Mouse (Mus musculus) intestine, embryonic 15.5 days (tissue): ENCODE results near the gene Nell1. TPM values are rescaled to one million over a fixed set of nuclear protein-coding genes. Genes with fewer than 3 reads are reported as not detected.

ENCODE experiments used
- ATAC-seq: fragments of 200-750 bp; cut with Nextera tagmentation; 2 replicates; pipeline ENCODE4 v1.8.0; 2017; ENCODE audit warnings: moderate TSS enrichment, moderate library complexity
- H3K27ac ChIP-seq: fragments of 300-500 bp; sonication (generic); 2 replicates; pipeline ENCODE4 v1.5.1; 2015; ENCODE audit warnings: mild to moderate bottlenecking, inconsistent platforms
- H3K27me3 ChIP-seq: fragments of 300-500 bp; sonication (generic); replicated peaks from 2 replicates; pipeline ENCODE4 v1.6.1; 2015; ENCODE audit warnings: inconsistent platforms
- H3K36me3 ChIP-seq: fragments of 300-500 bp; sonication (generic); 2 replicates; pipeline ENCODE4 v1.6.1; 2015; ENCODE audit warnings: inconsistent platforms
- H3K4me1 ChIP-seq: fragments of 300-500 bp; sonication (generic); replicated peaks from 2 replicates; pipeline ENCODE4 v1.6.1; 2015; ENCODE audit warnings: inconsistent platforms
- H3K4me2 ChIP-seq: fragments of 300-500 bp; sonication (generic); replicated peaks from 2 replicates; pipeline ENCODE4 v1.6.1; 2015; ENCODE audit warnings: mild to moderate bottlenecking, inconsistent platforms
- H3K4me3 ChIP-seq: fragments of 300-500 bp; sonication (generic); replicated peaks from 2 replicates; pipeline ENCODE4 v1.5.1; 2015; ENCODE audit warnings: inconsistent platforms
- H3K9ac ChIP-seq: fragments of 300-500 bp; sonication (generic); 2 replicates; pipeline ENCODE4 v1.6.1; 2015; ENCODE audit warnings: inconsistent platforms
- H3K9me3 ChIP-seq: fragments of 300-500 bp; sonication (generic); 2 replicates; pipeline ENCODE4 v1.6.1; 2016; ENCODE audit warnings: inconsistent platforms
- WGBS: fragments of 180-500 bp; shearing (Covaris S2); methylation state at CpG from one replicate; pipeline ENCODE4 v1.1.7; 2015; 5-methylcytosine and 5-hydroxymethylcytosine counted together
- polyA plus RNA-seq: library from polyadenylated mRNA; unstranded; fragments of >200 nt; fragmentation: Nextera tagmentation; extraction: Ambion mirVana; gene quantifications from 2 replicates; pipeline ENCODE4 v1.2.1, GENCODE M21; 2015

The Nell1 gene
- polyA plus RNA-seq, 1 experiment from 2014 or later: 4.0 TPM

- Histone ChIP-seq H3K36me3 (no peaks in the 10 kb centered on the region), H3K9ac (no peak overlapping the region), H3K4me1 (no peaks in the 10 kb centered on the region; the same call in 1 of the 2 replicates), H3K9me3 (no peaks in the 10 kb centered on the region), H3K27me3 (no peaks in the 10 kb centered on the region), H3K4me3 (no peak overlapping the region), H3K4me2 (no peak overlapping the region), H3K27ac (no peak overlapping the region)
- peak; percentile 65 for ATAC-seq
- 28% methylated on average over 8 of the region's 8 CpGs for WGBS
Measured at GRCm38 (mm10) chr7:50105612-50106321, 131.1 kb downstream of the Nell1 start.

GRCm38 (mm10) chr7:50107261-50107660 is 132.6 kb downstream of the Nell1 start:
- no peak for ATAC-seq
- no peak overlapping the region for H3K27ac ChIP-seq
- H3K9me3 ChIP-seq: no peaks in the 10 kb centered on the region
- no peaks in the 10 kb centered on the region for H3K36me3 ChIP-seq
- no peaks in the 10 kb centered on the region for H3K27me3 ChIP-seq
- H3K4me3 ChIP-seq: no peak overlapping the region
- H3K4me1 ChIP-seq: no peaks in the 10 kb centered on the region; the same call in 1 of the 2 replicates
- no peak overlapping the region for H3K4me2 ChIP-seq
- 87% methylated on average over 2 of the region's 2 CpGs for whole genome bisulfite sequencing
- no peak overlapping the region for H3K9ac ChIP-seq

GRCm38 (mm10) chr7:50118348-50118747 is 143.7 kb downstream of the Nell1 start:
- no peaks in the 10 kb centered on the region for H3K36me3 ChIP-seq
- H3K4me2 ChIP-seq: no peak overlapping the region
- no peaks in the 10 kb centered on the region for H3K4me1 ChIP-seq

GRCm38 (mm10) chr7:50137706-50138105 is 163.0 kb downstream of the Nell1 start:
- no peak overlapping the region for H3K9ac ChIP-seq
- H3K36me3 ChIP-seq: no peaks in the 10 kb centered on the region
- no peak overlapping the region for H3K4me2 ChIP-seq
- H3K4me1 ChIP-seq: no peaks in the 10 kb centered on the region
- ATAC-seq: no peak
- no peaks in the 10 kb centered on the region for H3K9me3 ChIP-seq
- no peaks in the 10 kb centered on the region for H3K27me3 ChIP-seq
- 71% methylated on average over 3 of the region's 3 CpGs for WGBS
- no peak overlapping the region for H3K4me3 ChIP-seq
- H3K27ac ChIP-seq: no peak overlapping the region

More at GRCm38 (mm10) chr7:50118348-50118747, 143.7 kb downstream of the Nell1 start:
- Histone ChIP-seq H3K27ac (no peak overlapping the region), H3K27me3 (no peaks in the 10 kb centered on the region), H3K4me3 (no peak overlapping the region), H3K9me3 (no peaks in the 10 kb centered on the region), H3K9ac (no peak overlapping the region)
- no peak for ATAC-seq
- 80% methylated on average over 5 of the region's 5 CpGs for WGBS

GRCm38 (mm10) chr7:50149326-50149725 is 174.7 kb downstream of the Nell1 start:
- no peak for ATAC-seq
- Histone ChIP-seq H3K27ac (no peak overlapping the region), H3K36me3 (no peaks in the 10 kb centered on the region), H3K4me3 (no peak overlapping the region), H3K4me1 (no peaks in the 10 kb centered on the region), H3K9me3 (no peaks in the 10 kb centered on the region), H3K9ac (no peak overlapping the region), H3K27me3 (no peaks in the 10 kb centered on the region), H3K4me2 (no peak overlapping the region)
- 89% methylated on average over 7 of the region's 7 CpGs for WGBS

GRCm38 (mm10) chr7:50150838-50151237 is 176.2 kb downstream of the Nell1 start:
- no peak for ATAC-seq
- Histone ChIP-seq H3K4me3 (no peak overlapping the region), H3K4me1 (no peaks in the 10 kb centered on the region), H3K27ac (no peak overlapping the region), H3K27me3 (no peaks in the 10 kb centered on the region), H3K9ac (no peak overlapping the region), H3K4me2 (no peak overlapping the region), H3K9me3 (no peaks in the 10 kb centered on the region), H3K36me3 (no peaks in the 10 kb centered on the region)
- 68% methylated on average over 2 of the region's 2 CpGs for WGBS

GRCm38 (mm10) chr7:50153618-50154017 is 179.0 kb downstream of the Nell1 start:
- 46% methylated on average over 2 of the region's 2 CpGs for WGBS
- no peak for ATAC-seq
- no peaks in the 10 kb centered on the region for H3K9me3 ChIP-seq
- H3K27me3 ChIP-seq: no peaks in the 10 kb centered on the region
- H3K27ac ChIP-seq: no peak overlapping the region
- no peak overlapping the region for H3K4me3 ChIP-seq
- H3K36me3 ChIP-seq: no peaks in the 10 kb centered on the region
- H3K9ac ChIP-seq: no peak overlapping the region
- H3K4me2 ChIP-seq: no peak overlapping the region
- H3K4me1 ChIP-seq: no peaks in the 10 kb centered on the region

GRCm38 (mm10) chr7:50162602-50163001 is 187.9 kb downstream of the Nell1 start:
- no peaks in the 10 kb centered on the region for H3K27me3 ChIP-seq
- H3K27ac ChIP-seq: no peak overlapping the region
- WGBS: 69% methylated on average over 5 of the region's 5 CpGs
- no peaks in the 10 kb centered on the region for H3K4me1 ChIP-seq
- H3K4me2 ChIP-seq: no peak overlapping the region
- no peak for ATAC-seq
- H3K9ac ChIP-seq: no peak overlapping the region
- no peak overlapping the region for H3K4me3 ChIP-seq
- no peaks in the 10 kb centered on the region for H3K9me3 ChIP-seq
- no peaks in the 10 kb centered on the region for H3K36me3 ChIP-seq

- Histone ChIP-seq H3K9ac (no peak overlapping the region), H3K4me3 (no peak overlapping the region), H3K27me3 (no peaks in the 10 kb centered on the region), H3K9me3 (no peaks in the 10 kb centered on the region), H3K27ac (no peak overlapping the region), H3K36me3 (no peaks in the 10 kb centered on the region), H3K4me2 (no peak overlapping the region), H3K4me1 (no peaks in the 10 kb centered on the region)
- ATAC-seq: no peak
Measured at GRCm38 (mm10) chr7:50168778-50169177, 194.1 kb downstream of the Nell1 start.

GRCm38 (mm10) chr7:50186306-50186705 is 211.6 kb downstream of the Nell1 start:
- Histone ChIP-seq H3K4me2 (no peak overlapping the region), H3K4me1 (no peaks in the 10 kb centered on the region), H3K27me3 (no peaks in the 10 kb centered on the region), H3K4me3 (no peak overlapping the region), H3K9ac (no peak overlapping the region), H3K36me3 (no peaks in the 10 kb centered on the region), H3K9me3 (no peaks in the 10 kb centered on the region), H3K27ac (no peak overlapping the region)
- ATAC-seq: no peak
- WGBS: 82% methylated on average over 6 of the region's 6 CpGs

GRCm38 (mm10) chr7:50193955-50194354 is 219.3 kb downstream of the Nell1 start:
- no peaks in the 10 kb centered on the region for H3K27me3 ChIP-seq
- no peak overlapping the region for H3K4me3 ChIP-seq

GRCm38 (mm10) chr7:50195080-50195611 is 220.5 kb downstream of the Nell1 start:
- Histone ChIP-seq H3K4me2 (no peak overlapping the region), H3K4me1 (no peaks in the 10 kb centered on the region), H3K9ac (no peak overlapping the region), H3K27ac (no peak overlapping the region), H3K9me3 (no peaks in the 10 kb centered on the region), H3K36me3 (no peaks in the 10 kb centered on the region), H3K27me3 (no peaks in the 10 kb centered on the region), H3K4me3 (no peak overlapping the region)
- no peak for ATAC-seq
- 41% methylated on average over 3 of the region's 3 CpGs for WGBS

More at GRCm38 (mm10) chr7:50193955-50194354, 219.3 kb downstream of the Nell1 start:
- 94% methylated on average over 7 of the region's 7 CpGs for WGBS
- Histone ChIP-seq H3K9me3 (no peaks in the 10 kb centered on the region), H3K4me1 (no peaks in the 10 kb centered on the region), H3K9ac (no peak overlapping the region), H3K27ac (no peak overlapping the region), H3K36me3 (no peaks in the 10 kb centered on the region), H3K4me2 (no peak overlapping the region)
- no peak for ATAC-seq

GRCm38 (mm10) chr7:50205268-50205667 is 230.6 kb downstream of the Nell1 start:
- 26% methylated on average over 2 of the region's 2 CpGs for WGBS
- peak; percentile 81 for ATAC-seq

More at GRCm38 (mm10) chr7:50205268-50205667, 230.6 kb downstream of the Nell1 start:
- no peaks in the 10 kb centered on the region for H3K9me3 ChIP-seq
- no peak overlapping the region for H3K4me2 ChIP-seq
- no peaks in the 10 kb centered on the region for H3K27me3 ChIP-seq
- H3K4me1 ChIP-seq: no peaks in the 10 kb centered on the region
- no peaks in the 10 kb centered on the region for H3K36me3 ChIP-seq
- no peak overlapping the region for H3K9ac ChIP-seq
- H3K27ac ChIP-seq: 0 out of 2 replicates have a peak overlapping the region, but pooled peaks have one; percentile 5
- H3K4me3 ChIP-seq: no peak overlapping the region
